Mouse (Mus musculus): ENCODE measurements around the gene Gm19684. TPM values are rescaled to one million over a fixed set of nuclear protein-coding genes. Genes with fewer than 3 reads are reported as not detected.
"Not testable (repeated sequence)": the region's sequence is repeated elsewhere in the genome, so short reads cannot be mapped to it uniquely, and the experiment has no call there.

Gm19684 gene
- polyA plus RNA-seq, 1 experiment = 0.29 TPM

GRCm38 (mm10) chr17:36113979-36114593 is 7.4 kb upstream of the Gm19684 start:
- H3K36me3 ChIP-seq (replicated peaks; ENCODE audit: low read length); H3K27me3 ChIP-seq (replicated peaks); H3K4me1 ChIP-seq; H3K9me3 ChIP-seq: not testable (repeated sequence)
- peak overlapping the region; percentile 25 for H3K4me3 ChIP-seq (replicated peaks)

GRCm38 (mm10) chr17:36116545-36116944 is 4.9 kb upstream of the Gm19684 start:
- not testable (repeated sequence) for H3K4me3 ChIP-seq (replicated peaks); H3K27me3 ChIP-seq (replicated peaks); H3K9me3 ChIP-seq; H3K4me1 ChIP-seq; H3K36me3 ChIP-seq (replicated peaks; ENCODE audit: low read length)

GRCm38 (mm10) chr17:36120839-36121238 is 639 bp upstream of the Gm19684 start:
- H3K9me3 ChIP-seq; H3K36me3 ChIP-seq (replicated peaks; ENCODE audit: low read length); H3K4me1 ChIP-seq; H3K27me3 ChIP-seq (replicated peaks): not testable (repeated sequence)
- H3K4me3 ChIP-seq (replicated peaks) = peak overlapping the region; percentile 69

- H3K4me3 ChIP-seq (replicated peaks); H3K27me3 ChIP-seq (replicated peaks); H3K9me3 ChIP-seq; H3K36me3 ChIP-seq (replicated peaks; ENCODE audit: low read length); H3K4me1 ChIP-seq: not testable (repeated sequence)
Measured at GRCm38 (mm10) chr17:36124111-36124510, 2.6 kb downstream of the Gm19684 start.

- H3K27me3 ChIP-seq (replicated peaks); H3K4me1 ChIP-seq; H3K9me3 ChIP-seq; H3K4me3 ChIP-seq (replicated peaks); H3K36me3 ChIP-seq (replicated peaks; ENCODE audit: low read length): not testable (repeated sequence)
Measured at GRCm38 (mm10) chr17:36128525-36128924, 7.0 kb downstream of the Gm19684 start.

GRCm38 (mm10) chr17:36128968-36129817 is 7.7 kb downstream of the Gm19684 start, which contains the start of gene Gm7030:
Gene Gm7030, minus strand, starts transcription at chr17:36129425.
- not testable (repeated sequence) for H3K4me3 ChIP-seq (replicated peaks); H3K9me3 ChIP-seq; H3K36me3 ChIP-seq (replicated peaks; ENCODE audit: low read length); H3K4me1 ChIP-seq; H3K27me3 ChIP-seq (replicated peaks)

GRCm38 (mm10) chr17:36131516-36132265 is 10.2 kb downstream of the Gm19684 start:
- Histone ChIP-seq H3K27me3 (replicated peaks) (peaks cover 9% of the 10 kb centered on the region), H3K36me3 (replicated peaks; ENCODE audit: low read length) (no peaks in the 10 kb centered on the region), H3K9me3 (no peaks in the 10 kb centered on the region), H3K4me3 (replicated peaks) (no peak overlapping the region), H3K4me1 (no peaks in the 10 kb centered on the region)
- TF ChIP-seq FLI1 (IDR thresholded peaks at IDR 0.05; ENCODE audit: low read length) = no peak
- no peak for TF ChIP-seq GATA1 (IDR thresholded peaks at IDR 0.05; ENCODE audit: borderline replicate concordance, low read length)

- not testable (repeated sequence) for H3K36me3 ChIP-seq (replicated peaks; ENCODE audit: low read length)
Measured at GRCm38 (mm10) chr17:36135421-36136231, 14.1 kb downstream of the Gm19684 start.

GRCm38 (mm10) chr17:36136299-36136848 is 14.9 kb downstream of the Gm19684 start:
- H3K4me3 ChIP-seq (replicated peaks); H3K9me3 ChIP-seq; H3K36me3 ChIP-seq (replicated peaks; ENCODE audit: low read length); H3K4me1 ChIP-seq: not testable (repeated sequence)
- H3K27me3 ChIP-seq (replicated peaks) = peaks cover 21% of the 10 kb centered on the region

More at GRCm38 (mm10) chr17:36135421-36136231, 14.1 kb downstream of the Gm19684 start:
- H3K27me3 ChIP-seq (replicated peaks) = peaks cover 21% of the 10 kb centered on the region
- H3K4me3 ChIP-seq (replicated peaks); H3K4me1 ChIP-seq; H3K9me3 ChIP-seq: not testable (repeated sequence)

- peaks cover 21% of the 10 kb centered on the region for H3K27me3 ChIP-seq (replicated peaks)
- peaks cover 4% of the 10 kb centered on the region; the same call in 1 of the 2 replicates for H3K4me1 ChIP-seq
- H3K9me3 ChIP-seq = no peaks in the 10 kb centered on the region
- peak overlapping the region; percentile 88 for H3K4me3 ChIP-seq (replicated peaks)
- H3K36me3 ChIP-seq (replicated peaks; ENCODE audit: low read length) = no peaks in the 10 kb centered on the region
- TF ChIP-seq FLI1 (IDR thresholded peaks at IDR 0.05; ENCODE audit: low read length) (no peak), GATA1 (IDR thresholded peaks at IDR 0.05; ENCODE audit: borderline replicate concordance, low read length) (no peak)
Measured at GRCm38 (mm10) chr17:36145111-36145860, 23.8 kb downstream of the Gm19684 start.

- H3K9me3 ChIP-seq; H3K36me3 ChIP-seq (replicated peaks; ENCODE audit: low read length); H3K4me1 ChIP-seq: not testable (repeated sequence)
- Histone ChIP-seq H3K27me3 (replicated peaks) (peaks cover 21% of the 10 kb centered on the region), H3K4me3 (replicated peaks) (peak overlapping the region; percentile 88)
Measured at GRCm38 (mm10) chr17:36145861-36146156, 24.3 kb downstream of the Gm19684 start.

GRCm38 (mm10) chr17:36146937-36147336 is 25.5 kb downstream of the Gm19684 start:
- H3K9me3 ChIP-seq; H3K4me1 ChIP-seq; H3K4me3 ChIP-seq (replicated peaks); H3K36me3 ChIP-seq (replicated peaks; ENCODE audit: low read length): not testable (repeated sequence)
- peaks cover 21% of the 10 kb centered on the region for H3K27me3 ChIP-seq (replicated peaks)

- H3K36me3 ChIP-seq (replicated peaks; ENCODE audit: low read length); H3K4me1 ChIP-seq; H3K9me3 ChIP-seq; H3K4me3 ChIP-seq (replicated peaks): not testable (repeated sequence)
- peaks cover 25% of the 10 kb centered on the region for H3K27me3 ChIP-seq (replicated peaks)
Measured at GRCm38 (mm10) chr17:36148468-36148867, 27.0 kb downstream of the Gm19684 start.

- H3K9me3 ChIP-seq; H3K4me3 ChIP-seq (replicated peaks); H3K4me1 ChIP-seq; H3K36me3 ChIP-seq (replicated peaks; ENCODE audit: low read length): not testable (repeated sequence)
- peaks cover 27% of the 10 kb centered on the region for H3K27me3 ChIP-seq (replicated peaks)
Measured at GRCm38 (mm10) chr17:36151200-36151599, 29.7 kb downstream of the Gm19684 start.

Measured in megakaryocyte, embryonic 14.5 days (primary cell).